Mouse (Mus musculus): ENCODE data around the gene Capg. TPM values are rescaled to one million over a fixed set of nuclear protein-coding genes. Genes with fewer than 3 reads are reported as not detected.

Gene Capg
- polyA plus RNA-seq (2015; fragmentation: Nextera tagmentation; extraction: Ambion mirVana) = 4.9 and 5.4 TPM in 2 replicates

- H3K4me3 ChIP-seq (replicated peaks; ENCODE audit: low read length) = no peak within 1 kb of the TSS; the same call in 1 of the 2 replicates
- H3K27me3 ChIP-seq (replicated peaks; ENCODE audit: control insufficient read depth, insufficient read depth, low read length) = no peaks in the 10 kb centered on the region
- WGBS = 17% methylated on average over 23 of the region's 23 CpGs
- H3K27ac ChIP-seq (ENCODE audit: low read length) = no peak within 1 kb of the TSS
- no peak for ATAC-seq
- H3K4me1 ChIP-seq (replicated peaks; ENCODE audit: control insufficient read depth, insufficient read depth, low read length) = no peaks in the 10 kb centered on the region
- H3K9ac ChIP-seq (replicated peaks; ENCODE audit: low read depth, low read length) = 0 out of 2 replicates have a peak within 1 kb of the TSS, but pooled peaks have one; percentile 11
- no peaks in the 10 kb centered on the region for H3K9me3 ChIP-seq (ENCODE audit: control insufficient read depth, low read length)
- H3K4me2 ChIP-seq (ENCODE audit: low read length) = peak within 1 kb of the TSS; percentile 5
- no peaks in the 10 kb centered on the region for H3K36me3 ChIP-seq (ENCODE audit: control insufficient read depth, insufficient read depth)
These were observed at the start of gene Capg for GRCm38 (mm10) chr6:72544283-72544987. Capg (plus strand) TSS chr6:72544391.

GRCm38 (mm10) chr6:72498950-72499349, 45.2 kb upstream of the Capg start:
- no peak overlapping the region for H3K4me3 ChIP-seq (replicated peaks; ENCODE audit: low read length)
- no peak for ATAC-seq
- H3K27me3 ChIP-seq (replicated peaks; ENCODE audit: control insufficient read depth, insufficient read depth, low read length) = no peaks in the 10 kb centered on the region
- H3K4me2 ChIP-seq (ENCODE audit: low read length) = no peak overlapping the region
- no peaks in the 10 kb centered on the region for H3K4me1 ChIP-seq (replicated peaks; ENCODE audit: control insufficient read depth, insufficient read depth, low read length)
- H3K36me3 ChIP-seq (ENCODE audit: control insufficient read depth, insufficient read depth) = no peaks in the 10 kb centered on the region
- no peak overlapping the region for H3K27ac ChIP-seq (ENCODE audit: low read length)
- no peak overlapping the region for H3K9ac ChIP-seq (replicated peaks; ENCODE audit: low read depth, low read length)
- H3K9me3 ChIP-seq (ENCODE audit: control insufficient read depth, low read length) = no peaks in the 10 kb centered on the region
- 87% methylated on average over 5 of the region's 5 CpGs for WGBS

- H3K27me3 ChIP-seq (replicated peaks; ENCODE audit: control insufficient read depth, insufficient read depth, low read length) = no peaks in the 10 kb centered on the region
- no peak overlapping the region for H3K4me3 ChIP-seq (replicated peaks; ENCODE audit: low read length)
- ATAC-seq = no peak
- H3K36me3 ChIP-seq (ENCODE audit: control insufficient read depth, insufficient read depth) = no peaks in the 10 kb centered on the region
- no peak overlapping the region for H3K4me2 ChIP-seq (ENCODE audit: low read length)
- H3K9ac ChIP-seq (replicated peaks; ENCODE audit: low read depth, low read length) = no peak overlapping the region
- H3K9me3 ChIP-seq (ENCODE audit: control insufficient read depth, low read length) = no peaks in the 10 kb centered on the region
- no peak overlapping the region for H3K27ac ChIP-seq (ENCODE audit: low read length)
- no peaks in the 10 kb centered on the region for H3K4me1 ChIP-seq (replicated peaks; ENCODE audit: control insufficient read depth, insufficient read depth, low read length)
These were observed 40.9 kb upstream of the Capg start for GRCm38 (mm10) chr6:72503309-72503708.

- no peak for ATAC-seq
- H3K36me3 ChIP-seq (ENCODE audit: control insufficient read depth, insufficient read depth) = no peaks in the 10 kb centered on the region
- H3K4me1 ChIP-seq (replicated peaks; ENCODE audit: control insufficient read depth, insufficient read depth, low read length) = no peaks in the 10 kb centered on the region
- H3K4me3 ChIP-seq (replicated peaks; ENCODE audit: low read length) = no peak overlapping the region
- no peak overlapping the region for H3K27ac ChIP-seq (ENCODE audit: low read length)
- no peaks in the 10 kb centered on the region for H3K9me3 ChIP-seq (ENCODE audit: control insufficient read depth, low read length)
- WGBS = 77% methylated on average over 2 of the region's 2 CpGs
- no peak overlapping the region for H3K9ac ChIP-seq (replicated peaks; ENCODE audit: low read depth, low read length)
- H3K27me3 ChIP-seq (replicated peaks; ENCODE audit: control insufficient read depth, insufficient read depth, low read length) = no peaks in the 10 kb centered on the region
- no peak overlapping the region for H3K4me2 ChIP-seq (ENCODE audit: low read length)
These were observed 40.3 kb upstream of the Capg start for GRCm38 (mm10) chr6:72503939-72504338.

GRCm38 (mm10) chr6:72506104-72506503, 38.1 kb upstream of the Capg start:
- H3K27ac ChIP-seq (ENCODE audit: low read length) = no peak overlapping the region
- no peak overlapping the region for H3K9ac ChIP-seq (replicated peaks; ENCODE audit: low read depth, low read length)
- ATAC-seq = no peak
- no peaks in the 10 kb centered on the region for H3K9me3 ChIP-seq (ENCODE audit: control insufficient read depth, low read length)
- 83% methylated on average over 1 of the region's 1 CpGs for WGBS
- no peaks in the 10 kb centered on the region for H3K36me3 ChIP-seq (ENCODE audit: control insufficient read depth, insufficient read depth)
- no peak overlapping the region for H3K4me2 ChIP-seq (ENCODE audit: low read length)
- H3K4me3 ChIP-seq (replicated peaks; ENCODE audit: low read length) = no peak overlapping the region
- H3K4me1 ChIP-seq (replicated peaks; ENCODE audit: control insufficient read depth, insufficient read depth, low read length) = 0 out of 2 replicates have a peak, but pooled peaks cover 2% of the 10 kb centered on the region
- no peaks in the 10 kb centered on the region for H3K27me3 ChIP-seq (replicated peaks; ENCODE audit: control insufficient read depth, insufficient read depth, low read length)

GRCm38 (mm10) chr6:72508596-72508995, 35.6 kb upstream of the Capg start:
- H3K4me3 ChIP-seq (replicated peaks; ENCODE audit: low read length) = no peak overlapping the region
- H3K36me3 ChIP-seq (ENCODE audit: control insufficient read depth, insufficient read depth) = no peaks in the 10 kb centered on the region
- no peak overlapping the region for H3K4me2 ChIP-seq (ENCODE audit: low read length)
- H3K9ac ChIP-seq (replicated peaks; ENCODE audit: low read depth, low read length) = no peak overlapping the region
- WGBS = 68% methylated on average over 4 of the region's 4 CpGs
- no peaks in the 10 kb centered on the region for H3K9me3 ChIP-seq (ENCODE audit: control insufficient read depth, low read length)
- ATAC-seq = no peak
- no peak overlapping the region for H3K27ac ChIP-seq (ENCODE audit: low read length)
- peaks cover 19% of the 10 kb centered on the region for H3K4me1 ChIP-seq (replicated peaks; ENCODE audit: control insufficient read depth, insufficient read depth, low read length)
- no peaks in the 10 kb centered on the region for H3K27me3 ChIP-seq (replicated peaks; ENCODE audit: control insufficient read depth, insufficient read depth, low read length)

- no peaks in the 10 kb centered on the region for H3K27me3 ChIP-seq (replicated peaks; ENCODE audit: control insufficient read depth, insufficient read depth, low read length)
- no peaks in the 10 kb centered on the region for H3K36me3 ChIP-seq (ENCODE audit: control insufficient read depth, insufficient read depth)
- no peak overlapping the region for H3K4me3 ChIP-seq (replicated peaks; ENCODE audit: low read length)
- WGBS = 58% methylated on average over 2 of the region's 2 CpGs
- H3K9me3 ChIP-seq (ENCODE audit: control insufficient read depth, low read length) = no peaks in the 10 kb centered on the region
- H3K27ac ChIP-seq (ENCODE audit: low read length) = no peak overlapping the region
- H3K9ac ChIP-seq (replicated peaks; ENCODE audit: low read depth, low read length) = no peak overlapping the region
- H3K4me1 ChIP-seq (replicated peaks; ENCODE audit: control insufficient read depth, insufficient read depth, low read length) = peaks cover 24% of the 10 kb centered on the region
- no peak overlapping the region for H3K4me2 ChIP-seq (ENCODE audit: low read length)
- ATAC-seq = no peak
These were observed 34.2 kb upstream of the Capg start for GRCm38 (mm10) chr6:72509872-72510435.

- Histone ChIP-seq H3K4me3 (replicated peaks; ENCODE audit: low read length) (no peak overlapping the region), H3K4me1 (replicated peaks; ENCODE audit: control insufficient read depth, insufficient read depth, low read length) (peaks cover 24% of the 10 kb centered on the region), H3K27ac (ENCODE audit: low read length) (no peak overlapping the region), H3K27me3 (replicated peaks; ENCODE audit: control insufficient read depth, insufficient read depth, low read length) (no peaks in the 10 kb centered on the region), H3K9me3 (ENCODE audit: control insufficient read depth, low read length) (no peaks in the 10 kb centered on the region), H3K4me2 (ENCODE audit: low read length) (no peak overlapping the region), H3K36me3 (ENCODE audit: control insufficient read depth, insufficient read depth) (no peaks in the 10 kb centered on the region), H3K9ac (replicated peaks; ENCODE audit: low read depth, low read length) (no peak overlapping the region)
- ATAC-seq = no peak
- whole genome bisulfite sequencing = 71% methylated on average over 6 of the region's 6 CpGs
These were observed 33.3 kb upstream of the Capg start for GRCm38 (mm10) chr6:72510686-72511421.

GRCm38 (mm10) chr6:72512386-72513070, 31.7 kb upstream of the Capg start:
- Histone ChIP-seq H3K36me3 (ENCODE audit: control insufficient read depth, insufficient read depth) (no peaks in the 10 kb centered on the region), H3K4me3 (replicated peaks; ENCODE audit: low read length) (peak overlapping the region; percentile 41), H3K27me3 (replicated peaks; ENCODE audit: control insufficient read depth, insufficient read depth, low read length) (no peaks in the 10 kb centered on the region), H3K4me1 (replicated peaks; ENCODE audit: control insufficient read depth, insufficient read depth, low read length) (peaks cover 24% of the 10 kb centered on the region), H3K27ac (ENCODE audit: low read length) (peak overlapping the region; percentile 94), H3K9ac (replicated peaks; ENCODE audit: low read depth, low read length) (peak overlapping the region; percentile 77), H3K4me2 (ENCODE audit: low read length) (peak overlapping the region; percentile 71), H3K9me3 (ENCODE audit: control insufficient read depth, low read length) (no peaks in the 10 kb centered on the region)
- peak; percentile 85 for ATAC-seq
- 3% methylated on average over 33 of the region's 33 CpGs for WGBS
